Mouse (Mus musculus) heart, postnatal 0 days (tissue): ENCODE results near the gene Syt8. TPM values are rescaled to one million over a fixed set of nuclear protein-coding genes. Genes with fewer than 3 reads are reported as not detected.

ENCODE experiments used
- ATAC-seq: fragments of 200-750 bp; cut with Nextera tagmentation; 2 replicates; pipeline ENCODE4 v1.8.0; 2017; ENCODE audit warnings: low read depth, moderate number of reproducible peaks, moderate library complexity; ENCODE audit not compliant: insufficient read depth
- DNase-seq: peaks from one replicate; pipeline ENCODE4 v3.0.0-alpha.2; 2016; ENCODE audit warnings: low spot score
- H3K27ac ChIP-seq: fragments of 300-500 bp; sonication (generic); 2 replicates; pipeline ENCODE4 v1.5.1; 2014; ENCODE audit warnings: low read depth, mild to moderate bottlenecking
- H3K27me3 ChIP-seq: fragments of 300-500 bp; sonication (generic); 2 replicates; pipeline ENCODE4 v1.6.1; 2014; ENCODE audit warnings: low read length, mixed read lengths; ENCODE audit not compliant: control insufficient read depth, insufficient read depth
- H3K36me3 ChIP-seq: fragments of 300-500 bp; sonication (generic); replicated peaks from 2 replicates; pipeline ENCODE4 v1.6.1; 2014; ENCODE audit warnings: low read length, mixed read lengths; ENCODE audit not compliant: control insufficient read depth, insufficient read depth
- H3K4me1 ChIP-seq: fragments of 300-500 bp; sonication (generic); 2 replicates; pipeline ENCODE4 v1.6.1; 2014; ENCODE audit warnings: antibody characterized with exemption; ENCODE audit not compliant: control insufficient read depth, insufficient read depth
- H3K4me2 ChIP-seq: fragments of 300-500 bp; sonication (generic); 2 replicates; pipeline ENCODE4 v1.6.1; 2014; ENCODE audit warnings: low read depth, mild to moderate bottlenecking, low read length, moderate library complexity
- H3K4me3 ChIP-seq: fragments of 300-500 bp; sonication (generic); 2 replicates; pipeline ENCODE4 v1.5.1; 2014; ENCODE audit warnings: low read depth, low read length
- H3K9ac ChIP-seq: fragments of 300-500 bp; sonication (generic); replicated peaks from 2 replicates; pipeline ENCODE4 v1.6.1; 2014; ENCODE audit warnings: low read depth, low read length, mixed read lengths
- H3K9me3 ChIP-seq: fragments of 300-500 bp; sonication (generic); replicated peaks from 2 replicates; pipeline ENCODE4 v1.6.1; 2016; ENCODE audit warnings: low read length; ENCODE audit not compliant: control insufficient read depth
- CTCF ChIP-seq: IDR thresholded peaks from 2 replicates; pipeline ENCODE4 v1.5.1; 2016; ENCODE audit warnings: antibody characterized with exemption, control low read depth, low read depth
- EP300 ChIP-seq: IDR thresholded peaks from 2 replicates; pipeline ENCODE4 v1.6.1; 2016; ENCODE audit warnings: antibody characterized with exemption, low read depth
- WGBS: fragments of 180-500 bp; shearing (Covaris S2); extraction: QIAGEN DNeasy Blood & Tissue Kit; methylation state at CpG from one replicate; pipeline ENCODE4 v1.1.7; 2014; 5-methylcytosine and 5-hydroxymethylcytosine counted together
- polyA plus RNA-seq: library from polyadenylated mRNA; unstranded; fragments of >200 nt; fragmentation: Nextera tagmentation; extraction: Ambion mirVana; gene quantifications from 2 replicates; pipeline ENCODE4 v1.2.1, GENCODE M21; 2015
- total RNA-seq: library from RNA; depleted of rRNA; stranded (reverse); fragments of >200 nt; gene quantifications from 2 replicates; pipeline ENCODE4 v1.2.3, GENCODE M21; 2014; ENCODE audit warnings: low replicate concordance

The Syt8 gene
- total and polyA plus RNA-seq, 2 experiments from 2014 or later = 18.0 TPM; not detected in 1

DNA sequence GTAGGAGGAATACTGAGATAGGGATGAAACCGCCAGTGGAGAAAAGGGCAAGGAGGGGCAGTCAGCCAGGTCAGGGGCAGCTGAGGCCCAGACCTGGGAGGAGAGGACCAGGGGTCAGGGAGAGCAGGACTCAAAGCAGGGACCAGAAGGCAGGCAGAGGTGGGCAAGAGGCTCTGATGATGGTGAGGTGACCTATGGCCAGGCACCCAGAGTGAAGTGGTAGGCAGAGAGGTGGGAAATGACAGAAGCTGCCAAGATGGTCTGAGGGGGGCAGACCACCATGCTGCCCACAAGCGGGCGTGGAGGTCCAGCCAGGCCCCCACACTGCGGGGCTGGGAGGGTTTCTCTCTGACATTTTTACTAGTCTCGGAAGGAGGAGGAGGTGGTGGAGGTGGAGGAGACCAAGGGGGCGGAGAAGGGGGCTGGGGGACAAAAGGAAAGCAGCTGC is 36.8 kb downstream of the Syt8 start:
- Histone ChIP-seq H3K9ac (peak overlapping the region; percentile 46), H3K4me1 (peaks cover 26% of the 10 kb centered on the region), H3K36me3 (no peaks in the 10 kb centered on the region), H3K27ac (peak overlapping the region; percentile 68), H3K4me2 (no peak overlapping the region), H3K9me3 (no peaks in the 10 kb centered on the region), H3K27me3 (no peaks in the 10 kb centered on the region), H3K4me3 (no peak overlapping the region)
- DNase-seq = no peak
- peak; percentile 11; the same call in 1 of the 2 replicates for ATAC-seq
- 60% methylated on average over 6 of the region's 6 CpGs for WGBS
- no peak for TF ChIP-seq EP300

- 36% methylated on average over 15 of the region's 15 CpGs for WGBS
- H3K27me3 ChIP-seq = no peaks in the 10 kb centered on the region
- TF ChIP-seq EP300 = no peak
- TF ChIP-seq CTCF = no peak
- H3K4me2 ChIP-seq = peak overlapping the region; percentile 30; the same call in 1 of the 2 replicates
- no peaks in the 10 kb centered on the region for H3K9me3 ChIP-seq
- ATAC-seq (no peak), DNase-seq (no peak)
- H3K27ac ChIP-seq = peak overlapping the region; percentile 68
- no peak overlapping the region for H3K4me3 ChIP-seq
- H3K36me3 ChIP-seq = no peaks in the 10 kb centered on the region
- peaks cover 26% of the 10 kb centered on the region for H3K4me1 ChIP-seq
- H3K9ac ChIP-seq = peak overlapping the region; percentile 46
Observed at GRCm38 (mm10) chr7:142471884-142472570, 37.4 kb downstream of the Syt8 start.

- WGBS = 92% methylated on average over 4 of the region's 4 CpGs
- Histone ChIP-seq H3K4me2 (no peak overlapping the region), H3K36me3 (no peaks in the 10 kb centered on the region), H3K9ac (no peak overlapping the region), H3K27me3 (no peaks in the 10 kb centered on the region), H3K4me3 (no peak overlapping the region), H3K4me1 (peaks cover 26% of the 10 kb centered on the region), H3K9me3 (no peaks in the 10 kb centered on the region), H3K27ac (peak overlapping the region; percentile 68; the same call in 1 of the 2 replicates)
- TF ChIP-seq CTCF (no peak), EP300 (no peak)
- DNase-seq = no peak
- ATAC-seq = no peak
Observed at GRCm38 (mm10) chr7:142472936-142473335, 38.3 kb downstream of the Syt8 start.

DNA sequence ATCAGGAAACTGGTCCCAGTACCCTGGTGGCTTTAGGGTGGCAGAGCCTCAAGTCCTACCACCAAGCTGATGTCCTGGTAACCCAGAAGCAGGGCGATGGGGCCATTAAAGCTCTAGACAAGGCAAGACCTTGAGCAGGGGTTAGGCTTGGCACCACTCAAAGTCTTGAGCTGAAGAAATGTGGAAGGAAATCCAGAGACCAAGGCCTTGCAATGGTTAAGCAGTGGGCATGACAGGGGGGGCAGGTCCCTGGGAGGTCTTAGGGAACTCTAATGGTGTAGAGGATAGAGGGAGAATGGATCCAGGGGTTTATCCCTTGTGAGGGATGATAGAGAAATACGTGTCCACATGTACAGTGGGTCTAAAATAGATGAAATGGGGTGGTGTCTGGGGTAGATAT is 38.8 kb downstream of the Syt8 start:
- H3K9me3 ChIP-seq = no peaks in the 10 kb centered on the region
- H3K4me1 ChIP-seq = peaks cover 31% of the 10 kb centered on the region
- no peaks in the 10 kb centered on the region for H3K27me3 ChIP-seq
- no peak for DNase-seq
- TF ChIP-seq CTCF (no peak), EP300 (no peak)
- no peak overlapping the region for H3K4me2 ChIP-seq
- no peak overlapping the region for H3K27ac ChIP-seq
- no peak for ATAC-seq
- H3K4me3 ChIP-seq = no peak overlapping the region
- H3K9ac ChIP-seq = no peak overlapping the region
- 98% methylated on average over 2 of the region's 2 CpGs for WGBS
- H3K36me3 ChIP-seq = no peaks in the 10 kb centered on the region

DNA sequence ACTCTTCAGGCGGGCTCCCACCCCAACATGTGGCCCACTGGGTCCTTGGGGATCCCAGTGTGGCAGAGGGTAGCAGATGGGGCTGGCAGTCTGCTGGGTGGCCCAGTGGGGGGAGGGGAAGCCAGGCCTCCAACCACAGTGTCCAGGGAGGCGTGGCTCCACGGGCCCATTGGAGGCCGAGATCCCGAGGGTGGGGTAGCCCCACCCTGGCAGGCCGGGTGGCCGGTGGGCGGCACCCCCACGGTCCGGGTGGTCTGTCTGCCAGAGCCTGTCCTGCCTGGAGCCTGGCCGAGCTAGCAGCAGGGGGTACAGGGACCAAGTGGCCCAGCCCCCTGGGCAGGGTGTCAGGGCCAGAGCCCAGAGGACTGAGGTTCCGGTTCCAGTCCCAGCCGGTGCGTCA is 40.1 kb downstream of the Syt8 start:
- H3K4me3 ChIP-seq = peak overlapping the region; percentile 20; the same call in 1 of the 2 replicates
- H3K4me2 ChIP-seq = peak overlapping the region; percentile 45
- no peaks in the 10 kb centered on the region for H3K36me3 ChIP-seq
- H3K9ac ChIP-seq = peak overlapping the region; percentile 50
- 74% methylated on average over 14 of the region's 14 CpGs for WGBS
- H3K27me3 ChIP-seq = no peaks in the 10 kb centered on the region
- no peak for TF ChIP-seq EP300
- no peak for TF ChIP-seq CTCF
- H3K27ac ChIP-seq = peak overlapping the region; percentile 71
- no peak for ATAC-seq
- DNase-seq = no peak
- H3K4me1 ChIP-seq = peaks cover 37% of the 10 kb centered on the region
- H3K9me3 ChIP-seq = no peaks in the 10 kb centered on the region

GRCm38 (mm10) chr7:142475641-142476040 is 41.0 kb downstream of the Syt8 start:
- H3K27me3 ChIP-seq = no peaks in the 10 kb centered on the region
- DNase-seq (no peak), ATAC-seq (no peak)
- TF ChIP-seq CTCF (no peak), EP300 (no peak)
- peak overlapping the region; percentile 50 for H3K9ac ChIP-seq
- H3K9me3 ChIP-seq = no peaks in the 10 kb centered on the region
- H3K36me3 ChIP-seq = no peaks in the 10 kb centered on the region
- H3K27ac ChIP-seq = peak overlapping the region; percentile 71
- H3K4me1 ChIP-seq = peaks cover 35% of the 10 kb centered on the region
- WGBS = 25% methylated on average over 7 of the region's 7 CpGs
- peak overlapping the region; percentile 45 for H3K4me2 ChIP-seq
- H3K4me3 ChIP-seq = peak overlapping the region; percentile 20
